Mouse (Mus musculus): ENCODE measurements around the gene Tgfb1.

The Tgfb1 gene

GRCm38 (mm10) chr7:25734991-25735390 lies 48.2 kb downstream of the Tgfb1 start:
- DNase-seq (ENCODE audit: low read depth, low spot score) = no peak

- DNase-seq (ENCODE audit: low read depth, low spot score) = no peak
Observed at GRCm38 (mm10) chr7:25736920-25737319, 50.1 kb downstream of the Tgfb1 start.

- no peak for DNase-seq (ENCODE audit: low read depth, low spot score)
Observed at GRCm38 (mm10) chr7:25738277-25738676, 51.5 kb downstream of the Tgfb1 start.

GRCm38 (mm10) chr7:25746844-25747243 lies 60.0 kb downstream of the Tgfb1 start:
- no peak for DNase-seq (ENCODE audit: low read depth, low spot score)

GRCm38 (mm10) chr7:25753076-25753475 lies 66.3 kb downstream of the Tgfb1 start:
- DNase-seq (ENCODE audit: low read depth, low spot score) = peak; percentile 4

- DNase-seq (ENCODE audit: low read depth, low spot score) = peak; percentile 27
Observed at GRCm38 (mm10) chr7:25753643-25754438, 67.0 kb downstream of the Tgfb1 start.

GRCm38 (mm10) chr7:25754439-25754737 lies 67.6 kb downstream of the Tgfb1 start:
- no peak for DNase-seq (ENCODE audit: low read depth, low spot score)

All from c-Kit-negative CD71-positive TER-119-positive erythroid progenitor cells, embryonic 14.5 days (primary cell).